Mouse (Mus musculus) C2C12 (cell line): ENCODE measurements around the gene Ssr3. TPM values are rescaled to one million over a fixed set of nuclear protein-coding genes. Genes with fewer than 3 reads are reported as not detected.

ENCODE experiments used
- H3K27me3 ChIP-seq: one replicate; pipeline ENCODE4 v1.6.1; 2011; ENCODE audit not compliant: control insufficient read depth, insufficient read depth, insufficient read length
- H3K36me3 ChIP-seq: one replicate; pipeline ENCODE4 v1.6.1; 2011; ENCODE audit not compliant: control insufficient read depth, insufficient read depth
- H3K4me3 ChIP-seq: one replicate; pipeline ENCODE4 v1.5.1; 2011; ENCODE audit warnings: mild to moderate bottlenecking, control low read depth; ENCODE audit not compliant: poor library complexity, insufficient read depth, severe bottlenecking
- H3K79me2 ChIP-seq: one replicate; pipeline ENCODE4 v1.6.1; 2011; ENCODE audit not compliant: control insufficient read depth, insufficient read depth
- H3K79me3 ChIP-seq: one replicate; pipeline ENCODE4 v1.6.1; 2011; ENCODE audit warnings: low read depth, control low read depth
- H3ac ChIP-seq: one replicate; pipeline ENCODE3; 2011; ENCODE audit warnings: low read depth; ENCODE audit not compliant: control insufficient read depth, insufficient read length
- CEBPB ChIP-seq: IDR thresholded peaks from one replicate; pipeline ENCODE4 v1.6.1; 2011; ENCODE audit warnings: low read depth, mild to moderate bottlenecking, control low read depth, moderate library complexity
- CTCF ChIP-seq: IDR thresholded peaks from one replicate; pipeline ENCODE4 v1.5.1; 2011; ENCODE audit not compliant: control insufficient read depth, insufficient read depth, insufficient read length
- FOSL1 ChIP-seq: IDR thresholded peaks from one replicate; pipeline ENCODE4 v1.8.0; 2011; ENCODE audit warnings: mild to moderate bottlenecking, low read length; ENCODE audit not compliant: poor library complexity, insufficient read depth, severe bottlenecking
- MAX ChIP-seq: IDR thresholded peaks from one replicate; pipeline ENCODE4 v1.6.1; 2011; ENCODE audit warnings: mild to moderate bottlenecking, control low read depth
- MYOD1 ChIP-seq: IDR thresholded peaks from one replicate; pipeline ENCODE4 v1.6.1; 2011; ENCODE audit warnings: low read depth; ENCODE audit not compliant: control insufficient read depth, insufficient read length
- MYOG ChIP-seq: IDR thresholded peaks from one replicate; pipeline ENCODE4 v1.6.1; 2011; ENCODE audit not compliant: control insufficient read depth, insufficient read length; ENCODE audit errors: extremely low read depth
- USF1 ChIP-seq: IDR thresholded peaks from one replicate; pipeline ENCODE4 v1.6.1; 2011; ENCODE audit warnings: low read depth, mild to moderate bottlenecking, control low read depth, moderate library complexity
- polyA plus RNA-seq: library from polyadenylated mRNA; unstranded; fragments of >200 nt; fragmentation: generic; extraction: Trizol; gene quantifications from one replicate; pipeline ENCODE4 v1.2.1, GENCODE M21; 2012; ENCODE audit warnings: missing spikeins

Ssr3 gene
- polyA plus RNA-seq, 1 experiment = 94.4 TPM

DNA sequence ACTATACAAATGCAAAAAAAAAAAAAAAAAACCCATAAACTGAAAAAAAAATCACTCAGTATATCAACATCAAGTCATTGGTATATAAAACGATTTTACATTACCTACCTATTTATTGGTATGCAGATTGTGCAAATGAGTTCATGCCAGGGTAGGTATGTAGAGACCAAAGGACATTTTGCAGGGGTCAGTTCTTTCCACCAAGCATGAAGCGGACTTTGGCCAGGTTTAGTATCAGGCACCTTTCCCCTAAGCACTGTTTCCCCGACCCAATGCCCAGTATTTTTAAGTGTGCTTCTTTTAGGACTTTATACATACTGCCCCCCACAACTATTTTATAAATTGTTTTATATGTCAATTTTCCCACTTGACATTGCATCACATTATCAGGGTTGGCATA is 27.3 kb upstream of the Ssr3 start:
- TF ChIP-seq USF1 = no peak
- TF ChIP-seq MYOG = no peak
- no peak for TF ChIP-seq FOSL1
- no peak for TF ChIP-seq MYOD1
- no peak for TF ChIP-seq CTCF
- no peak for TF ChIP-seq CEBPB
- no peak for TF ChIP-seq MAX
- no peaks in the 10 kb centered on the region for H3K27me3 ChIP-seq

GRCm38 (mm10) chr3:65417913-65418594 is 25.6 kb upstream of the Ssr3 start:
- H3K79me3 ChIP-seq = no peaks in the 10 kb centered on the region
- H3ac ChIP-seq = no peak overlapping the region
- H3K4me3 ChIP-seq = no peak overlapping the region
- H3K79me2 ChIP-seq = no peaks in the 10 kb centered on the region
- no peaks in the 10 kb centered on the region for H3K36me3 ChIP-seq
- no peak for TF ChIP-seq MYOG
- no peak for TF ChIP-seq CTCF
- no peak for TF ChIP-seq MYOD1
- no peak for TF ChIP-seq CEBPB
- TF ChIP-seq MAX = no peak
- no peak for TF ChIP-seq FOSL1
- TF ChIP-seq USF1 = no peak
- H3K27me3 ChIP-seq = no peaks in the 10 kb centered on the region

More for the DNA sequence above, 27.3 kb upstream of the Ssr3 start:
- H3K79me2 ChIP-seq = no peaks in the 10 kb centered on the region
- H3K36me3 ChIP-seq = no peaks in the 10 kb centered on the region
- no peak overlapping the region for H3ac ChIP-seq
- H3K4me3 ChIP-seq = no peak overlapping the region
- no peaks in the 10 kb centered on the region for H3K79me3 ChIP-seq

DNA sequence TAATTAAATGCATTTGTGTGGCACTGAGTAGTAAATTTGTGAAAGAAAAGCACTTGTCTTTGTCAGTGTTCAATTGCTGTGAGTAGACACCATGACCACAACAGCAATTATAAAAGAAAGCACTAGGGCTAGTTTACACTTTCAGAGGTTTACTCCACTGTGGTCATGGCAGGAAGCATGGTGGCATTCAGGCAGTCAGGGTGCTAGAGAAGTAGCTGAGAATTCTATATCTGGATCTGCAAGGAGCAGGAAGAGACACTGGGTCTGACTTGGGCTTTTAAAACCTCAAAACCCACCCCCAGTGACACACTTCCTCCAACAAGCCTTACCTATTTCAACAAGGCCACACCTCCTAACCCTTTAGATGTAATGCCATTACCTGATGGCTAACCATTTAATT is 24.1 kb upstream of the Ssr3 start:
- no peaks in the 10 kb centered on the region for H3K36me3 ChIP-seq

DNA sequence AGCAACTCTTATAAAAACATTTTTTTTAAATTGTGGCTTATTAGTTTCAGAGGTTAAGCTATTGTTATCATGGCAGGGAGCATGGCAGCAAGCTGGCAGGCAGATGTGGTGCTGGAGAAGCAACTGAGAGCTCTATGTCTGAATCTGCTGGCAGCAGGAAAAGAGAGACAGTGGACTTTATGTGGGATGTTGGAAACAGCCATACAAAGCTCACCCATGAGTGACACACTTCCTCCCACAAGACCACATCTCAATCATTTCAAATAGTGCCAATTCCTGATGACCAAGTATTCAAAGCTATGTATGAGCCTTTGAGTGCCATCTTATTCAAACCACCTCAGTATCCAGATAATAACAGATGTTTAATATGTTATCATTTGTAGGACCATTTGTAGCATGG is 15.5 kb upstream of the Ssr3 start:
- H3ac ChIP-seq = no peak overlapping the region
- H3K36me3 ChIP-seq = no peaks in the 10 kb centered on the region
- no peak overlapping the region for H3K4me3 ChIP-seq
- H3K79me3 ChIP-seq = no peaks in the 10 kb centered on the region
- no peaks in the 10 kb centered on the region for H3K27me3 ChIP-seq
- H3K79me2 ChIP-seq = no peaks in the 10 kb centered on the region
- TF ChIP-seq USF1 = no peak
- no peak for TF ChIP-seq MYOD1
- no peak for TF ChIP-seq CTCF
- no peak for TF ChIP-seq FOSL1
- no peak for TF ChIP-seq CEBPB
- no peak for TF ChIP-seq MAX
- TF ChIP-seq MYOG = no peak

More for the DNA sequence above, 24.1 kb upstream of the Ssr3 start:
- no peaks in the 10 kb centered on the region for H3K79me3 ChIP-seq
- no peaks in the 10 kb centered on the region for H3K79me2 ChIP-seq
- H3ac ChIP-seq = no peak overlapping the region
- no peak for TF ChIP-seq MYOG
- no peak for TF ChIP-seq MAX
- no peak for TF ChIP-seq FOSL1
- no peak for TF ChIP-seq CEBPB
- no peak for TF ChIP-seq CTCF
- TF ChIP-seq MYOD1 = no peak
- no peak for TF ChIP-seq USF1
- H3K27me3 ChIP-seq = no peaks in the 10 kb centered on the region
- H3K4me3 ChIP-seq = no peak overlapping the region

DNA sequence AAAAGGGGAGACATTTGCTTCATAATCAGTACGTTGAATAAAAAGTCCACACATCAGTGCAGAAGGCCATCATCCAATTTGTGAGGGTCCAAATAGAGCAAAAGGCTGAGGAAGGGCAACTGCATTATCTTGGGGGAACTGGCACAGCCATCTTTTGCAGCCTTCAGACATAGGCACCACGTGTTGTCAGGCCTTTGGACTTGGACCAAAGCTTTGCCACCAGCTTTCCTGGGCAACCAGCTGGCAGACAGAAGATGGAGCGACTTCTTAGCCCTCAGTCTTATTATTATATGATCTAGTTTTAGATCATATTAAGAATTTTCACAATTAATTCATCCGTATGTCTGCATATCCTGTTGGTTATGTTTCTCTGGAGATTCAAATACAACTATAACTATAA is 13.4 kb upstream of the Ssr3 start:
- H3K79me2 ChIP-seq = no peaks in the 10 kb centered on the region
- no peaks in the 10 kb centered on the region for H3K79me3 ChIP-seq
- H3K36me3 ChIP-seq = no peaks in the 10 kb centered on the region
- no peak overlapping the region for H3K4me3 ChIP-seq
- no peaks in the 10 kb centered on the region for H3K27me3 ChIP-seq
- H3ac ChIP-seq = no peak overlapping the region
- no peak for TF ChIP-seq CTCF
- TF ChIP-seq USF1 = no peak
- no peak for TF ChIP-seq MYOG
- no peak for TF ChIP-seq FOSL1
- no peak for TF ChIP-seq CEBPB
- no peak for TF ChIP-seq MAX
- no peak for TF ChIP-seq MYOD1
